Mouse (Mus musculus) bone marrow, adult 2 months (tissue): ENCODE results near the gene Ube2s.

Experiments
- CTCF ChIP-seq: fragments of 200-500 bp; IDR thresholded peaks from 2 replicates; pipeline ENCODE4 v1.5.1; 2011; ENCODE audit warnings: low read length, control low read depth; ENCODE audit not compliant: control insufficient read depth, insufficient read depth
- POLR2A ChIP-seq: fragments of 200-500 bp; IDR thresholded peaks from 2 replicates; pipeline ENCODE4 v1.6.1; 2011; ENCODE audit warnings: low read depth, mild to moderate bottlenecking, control low read depth, low read length, borderline replicate concordance; ENCODE audit not compliant: control insufficient read depth

GRCm38 (mm10) chr7:4776131-4776530, 36.3 kb downstream of the Ube2s start:
- TF ChIP-seq POLR2A (no peak), CTCF (no peak)
